Mouse (Mus musculus): ENCODE data around the gene Acap2. TPM values are rescaled to one million over a fixed set of nuclear protein-coding genes. Genes with fewer than 3 reads are reported as not detected.

Acap2 gene
- polyA plus RNA-seq, 1 experiment from 2014 or later = 23.2 TPM

GRCm38 (mm10) chr16:31061246-31061880 lies 139.7 kb downstream of the Acap2 start:
- Histone ChIP-seq H3K4me2 (no peak overlapping the region), H3K9ac (ENCODE audit: low read length) (no peak overlapping the region), H3K27ac (ENCODE audit: low read depth, low read length) (no peak overlapping the region), H3K9me3 (ENCODE audit: control insufficient read depth, low read length) (no peaks in the 10 kb centered on the region), H3K4me3 (ENCODE audit: low read depth, low read length) (no peak overlapping the region), H3K36me3 (ENCODE audit: control insufficient read depth, insufficient read depth, low read length) (no peaks in the 10 kb centered on the region), H3K27me3 (ENCODE audit: control insufficient read depth, insufficient read depth, low read length) (no peaks in the 10 kb centered on the region), H3K4me1 (ENCODE audit: control insufficient read depth, insufficient read depth, low read length) (no peaks in the 10 kb centered on the region)
- ATAC-seq (ENCODE audit: low FRiP score) (no peak), DNase-seq (ENCODE audit: low spot score, missing footprints) (peak; percentile 73)
- 80% methylated on average over 11 of the region's 11 CpGs for WGBS

GRCm38 (mm10) chr16:31060714-31061113 lies 140.3 kb downstream of the Acap2 start:
- Histone ChIP-seq H3K27me3 (ENCODE audit: control insufficient read depth, insufficient read depth, low read length) (no peaks in the 10 kb centered on the region), H3K36me3 (ENCODE audit: control insufficient read depth, insufficient read depth, low read length) (no peaks in the 10 kb centered on the region), H3K4me2 (no peak overlapping the region), H3K9ac (ENCODE audit: low read length) (no peak overlapping the region), H3K9me3 (ENCODE audit: control insufficient read depth, low read length) (no peaks in the 10 kb centered on the region), H3K4me3 (ENCODE audit: low read depth, low read length) (no peak overlapping the region), H3K4me1 (ENCODE audit: control insufficient read depth, insufficient read depth, low read length) (no peaks in the 10 kb centered on the region), H3K27ac (ENCODE audit: low read depth, low read length) (no peak overlapping the region)
- ATAC-seq (ENCODE audit: low FRiP score) (no peak), DNase-seq (ENCODE audit: low spot score, missing footprints) (peak; percentile 53)
- WGBS = 95% methylated on average over 13 of the region's 13 CpGs

GRCm38 (mm10) chr16:31060226-31060625 lies 140.8 kb downstream of the Acap2 start:
- H3K36me3 ChIP-seq (ENCODE audit: control insufficient read depth, insufficient read depth, low read length) = no peaks in the 10 kb centered on the region
- DNase-seq (ENCODE audit: low spot score, missing footprints) (peak; percentile 73), ATAC-seq (ENCODE audit: low FRiP score) (no peak)
- H3K27ac ChIP-seq (ENCODE audit: low read depth, low read length) = no peak overlapping the region
- H3K9me3 ChIP-seq (ENCODE audit: control insufficient read depth, low read length) = no peaks in the 10 kb centered on the region
- 95% methylated on average over 3 of the region's 3 CpGs for WGBS
- no peaks in the 10 kb centered on the region for H3K27me3 ChIP-seq (ENCODE audit: control insufficient read depth, insufficient read depth, low read length)
- no peak overlapping the region for H3K4me3 ChIP-seq (ENCODE audit: low read depth, low read length)
- H3K9ac ChIP-seq (ENCODE audit: low read length) = no peak overlapping the region
- no peak overlapping the region for H3K4me2 ChIP-seq
- no peaks in the 10 kb centered on the region for H3K4me1 ChIP-seq (ENCODE audit: control insufficient read depth, insufficient read depth, low read length)

GRCm38 (mm10) chr16:31059730-31060129 lies 141.3 kb downstream of the Acap2 start:
- ATAC-seq (ENCODE audit: low FRiP score) = no peak
- H3K4me2 ChIP-seq = no peak overlapping the region
- no peaks in the 10 kb centered on the region for H3K9me3 ChIP-seq (ENCODE audit: control insufficient read depth, low read length)
- no peaks in the 10 kb centered on the region for H3K27me3 ChIP-seq (ENCODE audit: control insufficient read depth, insufficient read depth, low read length)
- no peak overlapping the region for H3K9ac ChIP-seq (ENCODE audit: low read length)
- 91% methylated on average over 4 of the region's 4 CpGs for WGBS
- H3K27ac ChIP-seq (ENCODE audit: low read depth, low read length) = no peak overlapping the region
- DNase-seq (ENCODE audit: low spot score, missing footprints) = peak; percentile 6
- no peak overlapping the region for H3K4me3 ChIP-seq (ENCODE audit: low read depth, low read length)
- H3K36me3 ChIP-seq (ENCODE audit: control insufficient read depth, insufficient read depth, low read length) = no peaks in the 10 kb centered on the region
- H3K4me1 ChIP-seq (ENCODE audit: control insufficient read depth, insufficient read depth, low read length) = no peaks in the 10 kb centered on the region

GRCm38 (mm10) chr16:31052812-31053211 lies 148.2 kb downstream of the Acap2 start:
- Histone ChIP-seq H3K27me3 (ENCODE audit: control insufficient read depth, insufficient read depth, low read length) (no peaks in the 10 kb centered on the region), H3K4me2 (no peak overlapping the region), H3K4me1 (ENCODE audit: control insufficient read depth, insufficient read depth, low read length) (no peaks in the 10 kb centered on the region), H3K9me3 (ENCODE audit: control insufficient read depth, low read length) (no peaks in the 10 kb centered on the region), H3K4me3 (ENCODE audit: low read depth, low read length) (no peak overlapping the region), H3K36me3 (ENCODE audit: control insufficient read depth, insufficient read depth, low read length) (no peaks in the 10 kb centered on the region), H3K9ac (ENCODE audit: low read length) (no peak overlapping the region), H3K27ac (ENCODE audit: low read depth, low read length) (no peak overlapping the region)
- DNase-seq (ENCODE audit: low spot score, missing footprints) = no peak
- no peak for ATAC-seq (ENCODE audit: low FRiP score)
- WGBS = 84% methylated on average over 6 of the region's 6 CpGs

- Histone ChIP-seq H3K27me3 (ENCODE audit: control insufficient read depth, insufficient read depth, low read length) (no peaks in the 10 kb centered on the region), H3K36me3 (ENCODE audit: control insufficient read depth, insufficient read depth, low read length) (no peaks in the 10 kb centered on the region), H3K4me1 (ENCODE audit: control insufficient read depth, insufficient read depth, low read length) (no peaks in the 10 kb centered on the region), H3K27ac (ENCODE audit: low read depth, low read length) (no peak overlapping the region), H3K4me3 (ENCODE audit: low read depth, low read length) (no peak overlapping the region), H3K9ac (ENCODE audit: low read length) (no peak overlapping the region), H3K9me3 (ENCODE audit: control insufficient read depth, low read length) (no peaks in the 10 kb centered on the region), H3K4me2 (no peak overlapping the region)
- ATAC-seq (ENCODE audit: low FRiP score) = no peak
- DNase-seq (ENCODE audit: low spot score, missing footprints) = peak; percentile 71
- WGBS = 77% methylated on average over 7 of the region's 7 CpGs
Observed at GRCm38 (mm10) chr16:31052177-31052726, 148.8 kb downstream of the Acap2 start.

- Histone ChIP-seq H3K4me1 (ENCODE audit: control insufficient read depth, insufficient read depth, low read length) (0 out of 2 replicates have a peak, but pooled peaks cover 3% of the 10 kb centered on the region), H3K27ac (ENCODE audit: low read depth, low read length) (no peak overlapping the region), H3K9ac (ENCODE audit: low read length) (no peak overlapping the region), H3K4me3 (ENCODE audit: low read depth, low read length) (no peak overlapping the region), H3K36me3 (ENCODE audit: control insufficient read depth, insufficient read depth, low read length) (no peaks in the 10 kb centered on the region), H3K9me3 (ENCODE audit: control insufficient read depth, low read length) (no peaks in the 10 kb centered on the region), H3K4me2 (no peak overlapping the region), H3K27me3 (ENCODE audit: control insufficient read depth, insufficient read depth, low read length) (no peaks in the 10 kb centered on the region)
- ATAC-seq (ENCODE audit: low FRiP score) = no peak
- WGBS = 87% methylated on average over 7 of the region's 7 CpGs
- DNase-seq (ENCODE audit: low spot score, missing footprints) = no peak
Observed at GRCm38 (mm10) chr16:31050701-31051100, 150.3 kb downstream of the Acap2 start.

GRCm38 (mm10) chr16:31048194-31048593 lies 152.9 kb downstream of the Acap2 start:
- Histone ChIP-seq H3K9ac (ENCODE audit: low read length) (no peak overlapping the region), H3K4me3 (ENCODE audit: low read depth, low read length) (no peak overlapping the region)
- no peak for ATAC-seq (ENCODE audit: low FRiP score)

GRCm38 (mm10) chr16:31047186-31047898 lies 153.7 kb downstream of the Acap2 start:
- H3K27me3 ChIP-seq (ENCODE audit: control insufficient read depth, insufficient read depth, low read length) = no peaks in the 10 kb centered on the region
- no peak overlapping the region for H3K4me3 ChIP-seq (ENCODE audit: low read depth, low read length)
- H3K27ac ChIP-seq (ENCODE audit: low read depth, low read length) = no peak overlapping the region
- no peak for DNase-seq (ENCODE audit: low spot score, missing footprints)
- no peak for ATAC-seq (ENCODE audit: low FRiP score)
- H3K9me3 ChIP-seq (ENCODE audit: control insufficient read depth, low read length) = no peaks in the 10 kb centered on the region
- no peaks in the 10 kb centered on the region for H3K36me3 ChIP-seq (ENCODE audit: control insufficient read depth, insufficient read depth, low read length)
- WGBS = 87% methylated on average over 10 of the region's 10 CpGs
- no peak overlapping the region for H3K9ac ChIP-seq (ENCODE audit: low read length)
- H3K4me2 ChIP-seq = no peak overlapping the region
- H3K4me1 ChIP-seq (ENCODE audit: control insufficient read depth, insufficient read depth, low read length) = 0 out of 2 replicates have a peak, but pooled peaks cover 3% of the 10 kb centered on the region

More at GRCm38 (mm10) chr16:31048194-31048593, 152.9 kb downstream of the Acap2 start:
- Histone ChIP-seq H3K27ac (ENCODE audit: low read depth, low read length) (no peak overlapping the region), H3K27me3 (ENCODE audit: control insufficient read depth, insufficient read depth, low read length) (no peaks in the 10 kb centered on the region), H3K4me1 (ENCODE audit: control insufficient read depth, insufficient read depth, low read length) (0 out of 2 replicates have a peak, but pooled peaks cover 3% of the 10 kb centered on the region), H3K9me3 (ENCODE audit: control insufficient read depth, low read length) (no peaks in the 10 kb centered on the region), H3K36me3 (ENCODE audit: control insufficient read depth, insufficient read depth, low read length) (no peaks in the 10 kb centered on the region), H3K4me2 (no peak overlapping the region)
- WGBS = 88% methylated on average over 6 of the region's 6 CpGs
- DNase-seq (ENCODE audit: low spot score, missing footprints) = no peak

All from midbrain, embryonic 11.5 days (tissue).